Mouse (Mus musculus) urinary bladder, adult 18-20 months (tissue): ENCODE data around the gene Fam196b.

Source experiments
- DNase-seq, 2 experiments: peaks; one replicate each; pipeline ENCODE4 v3.0.0; 2022; ENCODE audit warnings: low spot score in 2 of 2, mixed read lengths in 2 of 2

Gene Fam196b

DNA sequence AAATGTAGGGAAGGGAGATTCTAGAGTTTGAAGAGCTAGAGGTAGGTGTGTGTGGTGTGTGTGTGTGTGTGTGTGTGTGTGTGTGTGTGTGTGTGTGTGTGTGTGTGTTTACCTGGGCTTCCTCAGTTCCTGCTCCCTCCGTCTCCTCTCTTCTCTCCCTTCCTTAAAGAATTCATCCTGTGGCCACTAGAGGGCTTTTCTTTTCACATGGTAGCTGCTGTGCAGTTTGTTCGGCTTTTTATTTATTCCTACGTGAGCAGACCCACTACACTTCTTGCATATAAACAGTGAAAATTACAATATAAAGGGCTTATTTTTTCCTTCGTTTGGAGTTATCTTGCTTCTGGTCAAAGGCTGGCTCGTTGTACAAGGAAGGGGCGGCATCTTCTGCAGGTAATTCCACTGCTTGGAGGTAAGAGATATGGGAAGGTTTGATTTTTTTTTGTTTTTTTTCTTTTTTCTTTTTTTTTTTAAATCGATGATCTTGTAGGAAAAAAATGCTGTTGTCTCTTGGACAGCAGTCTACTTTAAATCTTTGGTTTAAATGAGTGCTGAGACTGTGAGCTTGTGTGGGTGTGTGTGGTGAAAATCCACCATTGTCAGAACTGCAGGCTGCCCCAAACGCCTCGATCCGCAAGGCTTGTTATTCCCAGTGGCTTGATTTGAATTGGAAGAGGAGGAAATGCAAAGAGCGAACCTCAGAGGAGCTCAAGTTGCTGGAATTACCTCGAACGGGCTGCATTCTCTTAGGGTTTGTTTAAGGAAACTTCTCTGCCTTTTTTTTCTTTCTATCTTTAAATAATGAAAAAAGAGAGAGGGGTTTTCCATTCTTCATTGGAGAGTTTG, at the start of gene Fam196b:
TSS of gene Fam196b (plus strand) at position 289 of the 846 bp plus-strand sequence.
- DNase-seq: no peak

DNA sequence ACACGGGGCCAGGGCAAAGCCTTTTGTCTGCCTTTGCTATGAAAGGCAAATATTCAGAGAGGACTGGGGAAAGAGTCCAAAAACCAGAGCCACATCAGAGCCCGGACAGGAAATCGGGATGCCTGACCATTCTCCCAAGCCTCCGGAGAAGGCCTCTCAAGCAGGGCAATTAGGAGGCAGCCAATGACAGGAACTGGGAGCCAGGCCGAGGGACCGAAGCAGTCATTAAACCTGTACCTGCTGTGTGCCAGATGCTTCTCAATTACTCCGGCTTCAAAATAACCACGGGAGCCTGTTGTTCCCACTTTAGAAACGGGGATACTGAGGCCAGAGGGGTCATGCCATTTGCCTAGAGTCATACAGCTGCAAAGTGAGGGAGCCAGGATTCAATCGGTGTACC, 42.6 kb upstream of the Fam196b start:
- no peak for DNase-seq

DNA sequence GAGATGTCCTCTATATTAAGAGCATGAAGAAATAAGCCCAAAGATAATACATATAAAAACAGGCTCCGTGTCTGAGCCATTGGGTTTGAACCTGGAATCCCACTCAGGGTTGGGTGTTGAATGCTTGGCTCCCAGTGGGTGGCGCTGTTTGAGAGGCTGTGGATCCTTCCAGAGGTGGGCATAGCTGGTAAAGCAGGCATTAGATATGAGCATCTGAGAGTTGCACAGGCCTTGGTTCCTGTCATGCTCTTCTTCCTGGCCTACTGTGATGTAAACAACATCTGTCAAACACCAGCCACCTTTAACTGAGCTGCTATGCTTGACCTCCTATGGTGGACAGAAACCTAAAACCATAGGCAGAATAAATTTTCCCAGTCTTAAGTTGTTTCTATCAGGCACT, 38.7 kb upstream of the Fam196b start:
- no peak for DNase-seq

DNA sequence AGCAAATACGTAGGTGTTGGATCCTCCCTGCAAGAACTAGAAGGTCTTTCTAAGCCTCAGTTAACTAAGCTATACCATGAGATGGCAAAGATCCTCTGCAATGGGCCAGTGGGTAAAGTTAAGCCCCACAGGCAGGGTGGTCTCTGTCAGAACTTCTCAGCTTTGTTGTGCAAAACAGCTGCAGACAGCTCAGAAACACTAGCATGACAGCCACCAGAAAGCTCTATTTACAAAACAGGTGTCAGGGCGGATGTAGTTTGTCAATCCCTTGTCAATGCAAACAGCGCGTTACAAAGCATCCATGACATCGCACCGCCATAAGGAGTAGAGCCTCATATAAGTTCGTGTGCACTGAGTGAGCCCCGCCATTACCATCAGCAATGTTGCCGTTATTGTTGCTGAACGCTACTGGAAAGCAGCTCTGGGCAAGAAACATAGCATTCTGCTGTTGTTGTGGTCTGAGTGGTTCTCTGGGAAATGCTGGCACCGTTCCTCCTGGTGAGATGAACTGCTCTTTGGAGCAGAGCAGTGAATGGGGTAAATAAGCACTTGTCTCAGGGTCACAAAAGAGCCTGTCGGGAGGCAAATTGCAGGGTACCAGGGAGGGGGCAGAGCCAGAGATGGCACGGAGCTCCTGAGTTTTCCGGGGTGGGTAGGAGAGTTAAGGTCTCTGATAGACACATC, 38.1 kb upstream of the Fam196b start:
- DNase-seq: no peak

DNA sequence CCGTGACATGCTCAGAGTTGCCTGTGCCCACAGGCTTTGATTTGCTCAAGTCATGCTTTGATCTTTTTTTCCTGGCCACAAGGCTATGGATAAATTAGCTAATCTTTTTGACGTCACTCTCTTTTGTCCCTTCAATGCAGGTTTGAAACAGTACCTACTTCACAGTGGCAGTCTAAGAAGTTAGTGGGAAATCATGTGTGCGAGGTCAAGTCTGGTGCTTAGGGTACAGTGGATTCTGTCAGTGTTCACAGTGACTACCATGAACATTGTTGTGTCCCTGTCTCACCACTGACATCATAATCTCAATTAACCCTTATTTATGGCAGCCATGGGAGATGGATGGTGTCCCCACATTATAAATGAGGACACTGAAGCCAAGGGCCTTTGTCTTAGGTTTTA, 37.6 kb upstream of the Fam196b start:
- no peak for DNase-seq

DNA sequence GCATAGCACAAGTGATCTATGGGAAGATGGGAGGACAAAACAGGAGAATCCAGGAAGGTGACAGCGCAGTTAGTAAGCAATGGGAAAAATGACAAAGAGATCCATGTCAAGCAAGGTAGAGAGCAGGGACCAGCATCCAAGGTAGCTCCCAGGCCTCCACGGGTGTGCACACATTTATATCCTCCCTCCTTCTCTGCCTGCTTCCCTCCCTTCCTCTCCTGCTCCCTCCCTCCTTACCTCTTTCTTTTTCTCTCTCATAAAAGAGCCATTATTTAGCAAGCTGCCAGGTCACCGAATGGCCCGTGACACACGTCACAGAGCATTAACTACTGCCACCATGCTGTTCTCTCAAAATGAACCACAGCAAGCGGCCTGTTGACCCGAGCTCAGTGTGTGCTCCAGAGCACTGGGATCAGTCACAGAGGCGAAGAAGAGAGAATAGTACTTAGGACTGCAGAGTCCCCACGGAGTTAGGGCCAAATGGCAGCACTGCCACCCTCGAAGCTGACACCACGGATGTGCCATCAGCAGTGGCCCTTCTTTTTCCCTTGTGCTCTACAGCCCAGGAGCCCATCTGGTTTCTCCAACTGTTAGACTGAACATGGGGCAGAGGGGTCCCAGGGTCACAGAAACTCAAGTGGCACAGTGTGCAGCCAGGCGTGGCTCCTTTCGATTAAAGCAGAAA, 30.4 kb upstream of the Fam196b start:
- DNase-seq: no peak

DNA sequence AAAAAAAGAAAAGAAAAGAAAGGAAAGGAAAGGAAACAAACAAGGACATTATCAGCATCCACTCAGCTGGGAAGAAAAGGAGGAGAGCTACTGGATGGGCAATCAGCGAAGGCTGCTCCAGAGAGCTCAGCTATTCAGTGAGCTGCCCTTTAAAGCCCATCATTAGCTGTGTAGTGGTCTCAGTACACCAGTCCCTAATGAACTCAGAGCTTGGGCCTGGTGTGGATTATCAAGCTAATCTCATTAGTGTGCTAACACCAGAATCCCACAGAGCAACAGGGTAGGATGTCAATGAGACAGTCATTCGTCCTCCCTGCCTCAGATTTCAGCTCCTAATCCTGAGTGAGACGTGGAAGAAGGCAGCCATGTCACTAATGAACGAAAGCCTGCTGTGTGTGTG, 24.4 kb upstream of the Fam196b start:
- DNase-seq: no peak

DNA sequence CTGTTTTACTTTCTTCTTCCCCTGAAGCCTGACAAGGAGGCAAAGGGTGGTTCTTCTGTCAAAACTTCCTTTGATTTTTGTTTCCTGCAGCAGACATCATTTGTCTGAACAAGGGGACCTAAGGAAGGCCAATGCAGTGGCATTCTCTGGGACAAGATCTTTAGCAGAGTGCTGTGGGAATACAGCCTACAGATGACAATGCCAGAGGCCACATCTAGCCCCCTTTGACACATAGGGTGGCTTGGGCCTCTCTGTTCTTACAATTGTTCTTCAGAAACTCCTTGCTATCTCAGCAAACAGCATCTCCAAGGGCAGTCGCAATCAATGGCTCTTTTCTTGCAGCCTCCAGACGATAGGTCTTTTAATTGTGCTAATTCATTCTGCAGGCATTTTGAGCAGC, 23.9 kb upstream of the Fam196b start:
- no peak for DNase-seq

DNA sequence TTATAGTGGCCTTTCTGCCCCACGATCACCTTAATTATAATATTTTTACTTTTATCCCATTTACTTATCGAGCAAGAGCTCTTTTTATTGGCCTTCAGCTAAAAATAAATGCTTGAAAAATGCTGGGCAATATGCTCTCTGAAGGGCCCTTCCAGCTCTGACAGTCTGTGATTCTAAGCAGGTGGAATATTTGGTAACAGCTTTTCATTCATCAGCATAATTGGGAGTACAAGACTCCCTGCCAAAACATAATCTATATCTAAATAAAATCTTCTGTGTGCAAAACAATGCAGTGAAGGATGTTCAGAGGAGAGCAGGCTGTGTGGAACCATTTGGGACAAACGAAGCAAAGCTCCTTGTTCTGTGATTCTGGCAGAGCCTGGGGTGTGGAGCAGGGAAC, 23.3 kb upstream of the Fam196b start:
- DNase-seq: no peak

DNA sequence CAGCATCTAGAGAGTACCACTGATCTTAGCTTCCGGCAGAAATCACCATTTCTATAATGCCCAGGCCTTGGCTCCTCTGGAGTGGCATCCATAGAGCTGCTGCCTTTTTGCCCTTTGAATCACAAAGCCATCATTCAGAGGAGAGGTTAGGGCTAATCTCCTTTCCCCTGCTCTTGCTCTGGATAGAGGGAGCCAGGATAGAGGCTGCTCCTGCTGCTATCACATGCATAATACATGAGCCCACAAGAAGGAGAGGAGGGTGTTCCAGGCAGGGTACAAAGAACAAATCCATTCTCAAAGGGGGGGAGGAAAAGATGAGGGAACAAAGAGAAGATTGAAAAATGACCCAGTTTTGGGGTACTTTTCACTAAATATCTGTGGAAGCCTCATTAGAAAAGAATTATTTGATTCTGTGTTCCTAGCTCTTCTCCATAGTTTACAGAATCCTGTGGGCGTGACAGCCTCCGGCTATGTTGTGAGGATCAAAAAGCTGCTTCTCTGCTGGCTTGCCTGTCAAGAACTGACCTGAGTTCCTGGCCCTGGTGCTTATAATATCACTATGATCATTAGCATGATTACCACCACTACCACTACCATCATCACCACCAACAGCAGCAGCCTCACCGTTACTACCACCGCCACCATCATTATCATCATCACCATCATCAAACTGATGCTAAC, 16.8 kb upstream of the Fam196b start:
- DNase-seq: no peak

DNA sequence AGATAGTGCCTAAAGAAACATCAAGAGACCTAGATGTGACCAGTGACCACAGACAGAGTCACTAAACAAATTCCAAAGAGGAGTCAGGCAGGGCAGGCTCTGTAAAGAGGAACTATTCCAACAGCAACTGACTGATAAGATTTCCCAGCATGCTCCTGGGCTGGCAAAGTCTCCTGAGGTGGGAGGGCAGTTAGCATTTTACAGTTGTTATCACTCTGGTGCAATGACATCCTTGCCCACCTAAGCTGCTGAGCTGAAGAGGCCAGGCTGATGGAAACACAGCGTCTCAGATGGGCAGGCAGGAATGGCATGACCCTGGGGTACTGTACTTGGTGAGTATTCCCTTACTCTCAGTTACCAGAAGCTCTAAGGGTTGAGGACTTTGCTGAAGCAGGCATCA, 15.1 kb upstream of the Fam196b start:
- DNase-seq: no peak

DNA sequence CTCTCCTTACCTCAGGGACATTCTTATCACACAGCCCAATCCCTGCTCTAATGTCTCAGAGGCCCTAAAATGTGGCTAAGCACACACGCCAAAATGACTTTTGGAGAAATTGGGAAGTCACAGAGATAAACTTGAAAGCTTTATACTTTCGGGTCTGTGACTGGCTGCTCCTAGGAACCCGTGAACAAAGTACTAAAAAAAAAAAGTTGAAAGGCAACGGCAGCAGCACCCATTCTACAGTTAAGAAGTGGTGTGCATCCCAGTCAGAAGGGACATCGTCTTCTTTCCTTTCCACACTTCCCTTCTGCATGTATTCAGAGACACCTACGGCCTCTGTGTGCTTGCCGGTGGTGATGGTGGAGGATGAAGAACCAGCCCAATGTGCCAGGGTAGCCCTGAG, 14.6 kb upstream of the Fam196b start:
- no peak for DNase-seq

DNA sequence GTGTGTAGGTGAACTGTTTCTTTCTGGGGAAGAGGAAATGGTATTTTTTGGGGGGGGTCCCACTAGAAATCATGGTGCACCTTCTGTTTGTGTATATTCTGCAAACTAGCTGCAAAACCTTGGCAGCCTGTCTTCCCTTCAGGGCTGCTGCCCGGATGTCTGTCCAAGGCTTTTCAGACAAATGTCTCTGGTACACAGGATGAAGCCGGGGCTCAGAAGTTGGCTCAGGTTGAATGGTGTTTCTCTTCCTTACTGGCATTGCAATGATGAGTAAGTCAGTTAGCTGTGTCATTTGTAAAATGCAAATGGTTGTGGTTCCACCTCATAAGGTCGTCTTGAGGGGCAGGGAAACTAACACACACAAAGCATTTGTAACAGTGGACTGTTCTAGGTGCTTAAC, 8.4 kb upstream of the Fam196b start:
- DNase-seq: no peak

DNA sequence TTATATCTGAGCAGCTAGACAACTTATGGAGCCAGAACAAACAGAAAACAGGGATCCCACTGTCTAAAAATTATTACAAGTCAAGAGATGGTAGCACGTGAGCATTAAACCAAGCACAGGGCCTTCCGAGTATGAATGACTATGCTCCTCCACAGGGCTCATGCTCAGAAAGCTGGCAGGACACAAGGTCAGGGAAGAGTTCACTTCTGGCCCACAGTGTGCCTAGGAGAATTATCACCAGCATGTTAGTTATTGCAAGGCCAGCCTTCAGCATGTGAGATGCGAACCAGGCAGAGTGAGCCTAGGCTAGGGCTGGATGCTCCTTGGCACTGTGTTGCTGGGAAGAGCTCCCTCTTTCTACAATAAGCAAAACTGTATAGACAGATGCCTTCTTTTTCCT, 5.9 kb upstream of the Fam196b start:
- no peak for DNase-seq

DNA sequence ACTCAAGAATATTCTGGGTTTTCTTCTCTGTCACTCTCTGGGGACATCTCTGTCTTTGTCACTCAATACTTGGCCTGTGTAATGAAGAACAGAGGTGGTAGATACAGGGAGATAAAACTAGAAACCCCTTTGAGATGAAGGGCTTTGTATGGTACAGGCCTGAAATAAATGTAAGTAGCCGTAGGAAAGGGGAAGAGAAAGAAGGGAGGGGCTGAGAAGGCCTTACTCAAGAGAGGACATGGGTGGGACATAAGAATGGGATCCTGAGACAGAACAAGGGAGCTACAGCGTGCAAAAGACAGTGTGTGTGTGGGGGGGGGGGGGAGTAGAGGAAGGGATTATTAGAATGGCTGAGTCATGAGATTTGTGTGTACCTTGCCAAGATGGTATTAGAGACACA, 5.3 kb upstream of the Fam196b start:
- no peak for DNase-seq

DNA sequence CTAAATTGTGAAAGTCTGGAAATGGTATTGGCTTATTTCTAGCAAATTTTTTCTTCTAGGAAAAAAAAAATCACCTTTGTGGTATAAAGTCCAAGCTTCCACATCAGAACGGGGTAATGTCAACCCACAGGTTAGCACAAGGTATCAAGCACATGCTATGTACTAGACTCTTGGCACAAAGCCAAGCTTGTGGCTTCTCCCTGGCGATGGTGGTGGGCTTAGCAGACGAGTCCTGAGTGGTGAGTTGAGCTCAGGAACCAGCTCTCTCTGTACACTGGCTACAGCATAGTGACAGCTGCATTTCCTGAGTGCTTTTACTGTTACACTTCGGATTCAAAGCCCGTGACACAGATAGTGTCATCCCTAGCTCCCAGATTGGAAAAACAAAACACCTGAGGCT, 2.9 kb upstream of the Fam196b start:
- no peak for DNase-seq

DNA sequence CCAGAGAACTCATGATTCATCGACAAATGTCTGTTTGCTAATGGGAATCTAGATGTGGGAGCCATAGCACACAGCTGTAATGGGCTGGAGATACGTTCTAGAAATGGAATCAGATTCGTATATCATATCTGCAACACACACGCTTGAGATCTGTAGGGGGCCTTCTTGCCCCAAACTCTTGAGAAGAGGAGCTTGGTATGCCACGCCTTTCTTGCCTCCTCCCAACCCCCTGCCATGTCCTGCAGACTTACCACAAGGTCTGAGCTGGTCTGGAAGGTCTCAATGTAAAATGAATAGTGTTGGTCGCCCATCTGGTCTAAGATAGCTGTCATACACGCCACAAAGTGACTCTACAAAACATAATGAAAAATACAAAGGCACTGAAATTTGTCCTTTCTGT, 2.4 kb upstream of the Fam196b start:
- DNase-seq: no peak

DNA sequence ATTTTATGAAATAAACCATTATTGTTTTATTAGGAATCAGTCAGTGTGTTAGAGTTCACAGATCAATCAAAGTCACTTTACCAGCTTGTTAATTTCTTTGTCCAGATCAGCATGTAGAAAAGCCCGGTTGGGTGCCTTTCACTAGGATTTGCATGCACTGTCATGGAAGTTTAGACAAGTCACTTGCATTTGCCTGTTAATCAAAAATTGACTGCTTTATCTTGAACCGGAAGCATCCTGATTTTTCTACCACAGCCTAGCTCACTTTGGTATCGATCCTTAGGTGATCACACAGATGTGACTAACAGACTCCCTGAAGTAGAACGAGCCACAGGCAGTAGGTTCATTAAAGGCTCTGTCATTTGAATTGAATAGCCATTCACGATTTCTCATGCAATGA, 761 bp downstream of the Fam196b start:
- no peak for DNase-seq

DNA sequence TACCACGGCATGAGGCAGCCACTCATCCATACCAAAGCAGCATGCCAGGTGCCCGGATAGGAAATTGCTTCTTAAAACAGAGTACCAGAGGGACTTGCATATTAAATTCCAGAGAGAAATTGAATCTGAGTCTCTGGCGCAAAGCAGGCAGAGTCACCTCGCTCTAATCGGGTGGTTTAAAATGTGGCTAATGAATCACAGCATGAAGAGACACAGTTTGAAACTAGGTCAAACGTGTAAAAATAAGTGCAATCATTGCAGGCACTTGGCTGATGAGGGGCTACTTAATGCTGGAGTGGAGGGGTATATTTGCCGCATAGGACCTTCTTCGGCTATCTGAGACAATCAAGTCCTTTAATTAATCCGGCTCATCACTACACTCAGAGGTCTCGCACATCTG, 1.6 kb downstream of the Fam196b start:
- DNase-seq: no peak

DNA sequence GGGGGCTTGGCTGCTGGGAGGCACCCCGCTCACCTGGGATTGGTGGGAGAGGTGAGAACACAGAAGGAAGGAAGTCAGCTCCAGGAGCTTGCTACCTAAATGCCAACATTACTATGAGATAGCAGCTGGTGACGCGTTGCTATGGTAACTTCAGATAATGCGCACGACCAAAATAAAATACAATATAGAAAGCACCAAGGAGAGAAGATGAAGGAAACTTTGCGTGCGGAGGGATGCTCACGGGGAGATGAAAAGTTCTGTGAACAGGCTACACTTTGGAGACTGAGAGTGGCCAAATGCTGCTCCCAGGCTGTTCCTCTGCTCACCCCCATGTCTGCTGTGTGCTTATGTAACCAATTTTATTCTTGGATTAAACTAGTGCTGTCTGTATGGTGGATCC, 2.4 kb downstream of the Fam196b start:
- no peak for DNase-seq

DNA sequence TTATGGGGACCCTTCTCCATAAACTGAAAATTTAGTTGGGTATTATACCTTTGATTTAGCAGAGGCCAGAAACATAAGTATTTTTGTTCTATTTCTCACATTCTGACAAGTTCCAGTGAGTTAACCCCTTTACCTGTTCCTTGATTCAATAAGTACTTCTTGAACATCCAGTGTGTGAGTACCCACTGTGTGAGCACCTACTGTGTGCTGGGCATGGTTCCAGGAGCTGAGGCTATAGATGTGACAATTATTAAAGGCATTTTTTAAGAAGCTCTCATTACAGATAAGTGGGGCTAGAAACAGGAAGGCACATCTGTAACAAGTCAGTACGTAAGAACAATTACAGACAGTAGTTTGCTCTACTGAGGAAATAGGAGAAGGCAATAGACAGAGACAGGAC, 4.7 kb downstream of the Fam196b start:
- no peak for DNase-seq

DNA sequence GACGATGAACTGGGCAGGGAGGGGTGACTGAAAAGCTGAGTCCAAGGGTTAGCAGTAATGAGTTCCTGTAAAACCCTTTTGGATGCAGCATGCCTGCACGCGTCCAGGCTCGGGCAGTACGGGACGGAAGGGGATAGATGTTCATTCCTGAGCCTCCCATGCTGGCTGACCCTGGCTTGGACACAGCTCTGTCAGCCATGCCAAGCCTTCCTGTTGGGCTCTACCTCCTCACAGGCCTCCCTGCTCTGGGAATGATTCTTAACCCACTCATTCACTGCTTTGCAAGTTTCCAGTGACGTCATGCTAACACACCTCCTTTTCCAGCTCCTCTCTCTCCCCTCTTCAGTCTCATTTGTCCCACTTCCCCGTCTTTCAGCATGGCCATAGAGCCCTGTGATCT, 9.0 kb downstream of the Fam196b start:
- DNase-seq: no peak
